Mouse (Mus musculus) brain, embryonic 14.5 days (tissue): ENCODE results near the gene Mmp17.

Experiments used
- CTCF ChIP-seq: fragments of 200-500 bp; IDR thresholded peaks from 2 replicates; pipeline ENCODE4 v1.5.1; 2012; ENCODE audit warnings: inconsistent platforms, mild to moderate bottlenecking, moderate library complexity, borderline replicate concordance; ENCODE audit not compliant: insufficient read depth, insufficient read length; ENCODE audit errors: extremely low read depth
- POLR2A ChIP-seq: fragments of 200-500 bp; IDR thresholded peaks from 2 replicates; pipeline ENCODE4 v1.6.1; 2012; ENCODE audit warnings: mild to moderate bottlenecking, inconsistent platforms, borderline replicate concordance; ENCODE audit not compliant: poor library complexity, insufficient read depth, insufficient read length, severe bottlenecking; ENCODE audit errors: extremely low read depth

GRCm38 (mm10) chr5:129545787-129546186 lies 38.2 kb upstream of the Mmp17 start:
- no peak for TF ChIP-seq CTCF
- no peak for TF ChIP-seq POLR2A
